Mouse (Mus musculus) lung, adult 18-20 months (tissue): Measurements from ENCODE around the gene Ash1l.
"Not testable (repeated sequence)": the region's sequence is repeated elsewhere in the genome, so short reads cannot be mapped to it uniquely, and the experiment has no call there.

ENCODE experiments used
- DNase-seq, 2 experiments: peaks; one replicate each; pipeline ENCODE4 v3.0.0; 2022; ENCODE audit warnings: mixed read lengths in 2 of 2

Gene Ash1l

DNA sequence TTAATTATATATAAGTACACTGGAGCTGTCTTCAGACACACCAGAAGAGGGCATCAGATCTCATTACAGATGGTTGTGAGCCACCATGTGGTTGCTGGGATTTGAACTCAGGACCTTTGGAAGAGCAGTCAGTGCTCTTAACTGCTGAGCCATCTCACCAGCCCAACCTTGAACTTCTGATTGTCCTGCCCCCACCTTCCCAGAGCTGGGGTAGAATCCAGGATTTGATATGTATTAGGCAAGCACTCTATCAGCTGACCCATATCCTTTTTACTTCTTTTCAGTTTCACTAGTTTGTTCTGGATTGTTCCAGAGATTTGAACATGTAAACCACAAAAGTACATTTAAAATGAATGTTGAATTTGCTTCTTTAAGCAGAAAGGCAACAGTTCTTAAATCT, 12.8 kb downstream of the Ash1l start:
- DNase-seq, result not testable (repeated sequence)

DNA sequence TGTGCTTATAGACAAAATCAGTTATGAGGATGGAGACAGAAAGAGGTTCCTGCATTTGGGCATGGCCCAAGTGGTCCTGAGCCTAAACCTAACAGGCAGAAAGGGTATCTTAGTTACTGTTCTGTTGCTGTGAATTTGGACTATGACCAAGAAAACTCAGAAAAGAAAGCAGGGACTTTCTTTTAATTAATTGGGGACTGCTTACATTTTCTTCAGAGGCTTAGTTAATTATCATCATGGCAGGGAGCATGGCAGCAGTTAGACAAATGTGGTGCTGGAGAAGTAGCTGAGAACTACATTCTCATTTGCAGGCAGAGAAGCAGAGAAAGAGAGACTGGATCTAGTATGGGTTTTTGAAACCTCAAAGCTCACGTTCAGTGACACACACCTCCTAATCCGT, 24.6 kb downstream of the Ash1l start:
- no peak for DNase-seq

DNA sequence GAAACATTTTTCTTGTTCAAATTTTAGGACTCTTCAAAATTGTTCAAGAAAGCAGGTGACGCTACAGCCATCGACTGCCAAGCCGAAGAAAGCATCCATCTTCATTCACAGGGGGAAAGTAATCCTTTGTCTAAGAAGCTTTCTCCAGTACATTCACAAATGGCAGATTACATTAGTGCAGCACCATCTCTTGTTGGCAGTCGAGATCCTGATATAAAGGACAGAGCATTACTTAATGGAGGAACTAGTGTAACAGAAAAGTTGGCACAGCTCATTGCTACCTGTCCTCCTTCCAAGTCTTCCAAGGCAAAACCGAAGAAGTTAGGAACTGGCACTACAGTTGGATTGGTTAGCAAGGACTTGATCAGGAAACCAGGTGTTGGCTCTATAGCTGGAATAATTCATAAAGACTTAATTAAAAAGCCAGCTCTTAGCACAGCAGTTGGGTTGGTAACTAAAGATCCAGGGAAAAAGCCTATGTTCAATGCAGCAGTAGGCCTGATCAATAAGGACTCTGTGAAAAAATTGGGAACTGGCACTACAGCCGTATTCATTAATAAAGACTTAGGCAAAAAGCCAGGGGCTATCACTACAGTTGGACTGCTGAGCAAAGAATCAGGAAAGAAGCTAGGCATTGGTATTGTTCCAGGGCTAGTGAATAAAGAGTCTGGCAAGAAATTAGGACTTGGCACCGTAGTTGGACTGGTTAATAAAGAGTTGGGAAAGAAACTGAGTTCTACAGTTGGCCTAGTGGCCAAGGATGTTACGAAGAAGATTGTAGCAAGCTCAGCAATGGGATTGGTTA, 31.0 kb downstream of the Ash1l start:
- DNase-seq, result no peak

DNA sequence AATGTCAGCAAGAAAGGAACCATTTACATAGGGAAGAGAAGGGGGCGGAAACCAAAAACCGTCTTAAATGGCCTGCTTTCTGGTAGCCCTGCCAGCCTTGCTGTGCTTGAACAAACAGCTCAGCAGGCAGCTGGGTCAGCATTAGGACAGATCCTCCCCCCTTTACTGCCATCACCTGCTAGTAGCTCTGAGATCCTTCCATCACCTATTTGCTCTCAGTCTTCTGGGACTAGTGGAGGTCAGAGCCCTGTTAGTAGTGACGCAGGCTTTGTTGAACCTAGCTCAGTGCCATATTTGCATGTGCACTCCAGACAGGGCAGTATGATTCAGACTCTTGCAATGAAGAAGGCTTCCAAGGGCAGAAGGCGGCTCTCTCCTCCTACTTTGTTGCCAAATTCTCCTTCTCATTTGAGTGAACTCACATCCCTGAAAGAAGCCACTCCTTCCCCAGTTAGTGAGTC, 33.5 kb downstream of the Ash1l start:
- DNase-seq, result peak; percentile 55 to 75

DNA sequence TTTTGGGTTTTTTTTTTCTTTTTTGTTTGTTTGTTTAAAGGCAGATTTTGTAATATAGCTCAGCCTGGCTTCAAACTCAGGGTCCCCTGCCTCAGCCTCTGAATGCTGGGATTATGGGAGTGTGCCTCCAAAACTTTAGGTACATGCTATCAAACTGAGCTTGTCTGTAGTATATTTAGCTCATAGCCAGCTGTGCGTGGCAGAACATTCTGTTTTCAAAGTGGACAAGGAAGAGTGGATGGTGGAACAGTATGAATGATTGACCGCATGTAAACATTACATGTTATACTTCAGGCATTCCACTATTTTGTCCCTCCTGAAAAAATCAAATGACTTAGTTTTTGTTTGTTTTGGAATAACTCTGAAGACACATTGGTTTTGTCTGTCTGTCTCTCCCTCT, 42.4 kb downstream of the Ash1l start:
- no peak for DNase-seq

DNA sequence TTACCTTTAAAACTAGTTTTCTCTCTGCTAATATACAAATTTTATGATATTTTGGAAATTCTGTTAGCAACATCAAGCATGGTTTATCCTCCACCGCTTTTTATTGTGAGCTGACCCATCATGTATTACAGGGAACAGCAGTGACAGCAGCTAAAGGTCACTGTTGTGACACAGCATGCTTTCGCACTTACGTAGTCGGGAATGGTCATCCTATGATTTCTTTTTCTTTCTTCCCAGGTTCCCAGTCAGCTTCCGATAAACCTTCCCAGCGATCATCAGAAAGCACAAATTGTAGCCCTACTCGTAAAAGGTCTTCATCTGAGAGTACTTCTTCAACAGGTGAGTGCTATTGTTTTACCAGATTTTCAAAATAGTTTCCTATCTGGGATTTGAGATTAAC, 51.1 kb downstream of the Ash1l start:
- DNase-seq, result no peak

DNA sequence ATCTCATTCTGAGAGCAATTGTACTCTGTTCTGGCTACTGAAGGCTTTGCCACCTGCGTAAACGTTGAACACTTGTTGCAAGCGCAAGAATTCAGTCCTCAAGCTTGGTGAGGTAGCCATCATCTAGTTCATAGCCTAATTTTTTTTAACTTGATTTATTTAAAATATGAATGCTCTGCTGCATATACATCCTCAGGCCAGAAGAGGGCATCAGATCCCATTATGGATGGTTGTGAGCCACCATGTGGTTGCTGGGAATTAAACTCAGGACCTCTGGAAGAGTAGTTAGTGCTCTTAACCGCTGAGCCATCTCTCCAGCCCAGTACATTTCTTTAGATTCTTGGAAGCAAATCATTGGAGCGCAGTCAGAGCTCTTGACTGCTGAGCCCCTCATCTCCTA, 80.5 kb downstream of the Ash1l start:
- DNase-seq, result not testable (repeated sequence)

DNA sequence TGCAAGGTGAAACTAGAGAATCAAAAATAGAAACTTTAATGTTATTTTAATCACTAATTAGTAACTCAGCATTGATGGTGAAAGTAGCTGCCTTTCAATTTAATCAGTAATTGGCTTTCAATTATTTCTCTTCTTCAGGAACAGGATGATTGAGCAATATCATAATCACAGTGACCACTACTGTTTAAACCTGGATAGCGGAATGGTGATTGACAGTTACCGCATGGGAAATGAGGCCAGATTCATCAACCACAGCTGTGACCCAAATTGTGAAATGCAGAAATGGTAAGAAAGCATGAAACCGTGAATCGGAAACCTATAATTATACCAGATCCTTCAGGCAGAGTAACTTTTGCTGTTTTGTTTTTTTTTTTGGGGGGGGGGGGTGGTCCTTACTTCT, 92.9 kb downstream of the Ash1l start:
- DNase-seq, result no peak

DNA sequence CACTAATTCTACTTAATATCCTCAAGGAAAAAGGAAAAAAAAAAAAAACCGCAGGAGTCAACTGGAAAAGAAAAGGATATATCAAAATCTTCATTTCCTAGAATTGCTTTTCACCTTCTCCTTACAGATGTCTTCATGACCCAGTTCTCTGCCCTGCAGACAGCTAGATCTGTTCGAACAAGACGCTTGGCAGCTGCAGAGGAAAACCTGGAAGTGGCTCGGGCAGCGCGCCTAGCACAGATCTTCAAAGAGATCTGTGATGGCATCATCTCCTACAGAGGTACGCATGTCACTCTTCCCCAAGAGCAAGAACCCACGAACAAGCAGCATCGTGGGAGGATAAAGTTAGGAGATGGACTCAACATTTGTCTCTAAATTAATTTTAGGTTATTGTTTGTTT, 107.9 kb downstream of the Ash1l start:
- DNase-seq, result no peak

DNA sequence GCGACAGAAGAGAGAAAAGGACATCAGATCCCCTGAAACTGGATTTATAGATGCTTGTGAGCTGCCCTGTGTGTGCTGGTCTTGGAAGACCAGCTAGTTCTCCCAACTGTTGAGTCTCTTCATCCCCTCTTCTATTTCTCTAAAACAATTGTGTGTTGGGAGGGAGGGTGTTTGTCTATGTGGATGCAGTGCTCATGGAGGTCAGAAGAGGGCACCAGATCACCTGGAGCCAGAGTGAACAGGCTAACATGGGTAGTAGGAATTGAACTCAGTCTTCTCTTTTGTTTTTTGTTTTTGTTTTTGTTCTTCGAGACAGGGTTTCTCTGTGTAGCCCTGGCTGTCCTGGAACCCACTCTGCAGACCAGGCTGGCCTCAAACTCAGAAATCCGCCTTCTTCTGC, 108.4 kb downstream of the Ash1l start:
- peak in 1 of 2 experiments; percentile 16 for DNase-seq

DNA sequence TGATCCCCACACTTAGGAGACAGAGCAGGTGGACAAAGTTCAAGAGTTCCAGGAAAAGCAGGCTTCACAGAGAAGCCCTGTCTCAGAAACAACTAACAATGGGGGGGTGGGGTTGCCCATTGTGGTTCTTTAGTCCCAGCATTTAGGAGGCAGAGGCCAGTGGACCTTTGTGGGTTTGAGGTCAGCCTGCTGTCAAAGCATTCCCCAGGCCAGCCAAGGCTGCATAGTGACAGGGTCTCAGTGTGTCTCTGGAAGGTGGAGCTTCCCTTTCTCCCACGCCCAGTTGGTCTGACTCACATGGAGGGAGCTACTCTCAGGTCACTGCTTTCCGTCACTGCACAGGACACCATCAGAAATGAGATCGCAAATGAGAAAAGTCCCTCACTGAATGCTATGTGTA, 111.3 kb downstream of the Ash1l start:
- DNase-seq, result no peak

DNA sequence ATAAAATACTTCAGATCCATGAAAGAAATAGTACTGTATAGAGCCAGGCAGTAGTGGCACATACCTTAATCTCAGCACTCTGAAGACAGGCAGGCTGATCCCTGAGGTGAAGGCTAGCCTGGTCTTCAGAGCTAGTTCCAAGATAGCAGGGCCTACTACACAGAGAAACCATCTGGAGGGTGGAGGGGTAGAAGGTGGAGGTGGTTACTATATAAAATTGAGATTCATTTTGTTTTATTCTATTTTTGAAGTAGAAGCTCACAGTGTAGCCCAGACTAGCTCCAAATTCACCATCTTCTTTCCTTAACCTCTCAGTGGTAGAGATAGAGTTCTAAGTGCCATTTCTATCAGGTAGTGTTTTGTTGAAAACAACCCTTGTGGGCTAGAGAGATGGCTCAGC, 116.8 kb downstream of the Ash1l start:
- no peak for DNase-seq

DNA sequence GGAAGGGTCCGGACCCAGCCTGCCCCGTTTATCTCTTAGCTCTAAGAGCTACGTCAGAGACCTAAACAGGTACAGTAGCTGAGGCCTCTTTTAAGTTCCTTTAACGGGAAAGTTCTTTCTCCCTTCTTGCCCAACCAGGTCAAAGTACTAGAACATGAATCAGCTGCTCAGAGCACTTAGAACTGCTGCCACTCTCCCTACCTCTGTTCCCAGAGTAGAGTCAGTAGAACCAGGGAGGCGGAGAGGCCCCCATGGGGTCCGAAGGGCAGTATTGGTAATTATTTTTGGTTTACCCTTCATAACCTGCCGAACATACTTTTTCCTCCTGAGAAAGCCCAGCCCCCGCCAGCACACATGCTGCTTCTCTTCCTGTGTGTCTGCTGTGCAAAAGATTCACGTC, 127.0 kb downstream of the Ash1l start:
- no peak for DNase-seq

DNA sequence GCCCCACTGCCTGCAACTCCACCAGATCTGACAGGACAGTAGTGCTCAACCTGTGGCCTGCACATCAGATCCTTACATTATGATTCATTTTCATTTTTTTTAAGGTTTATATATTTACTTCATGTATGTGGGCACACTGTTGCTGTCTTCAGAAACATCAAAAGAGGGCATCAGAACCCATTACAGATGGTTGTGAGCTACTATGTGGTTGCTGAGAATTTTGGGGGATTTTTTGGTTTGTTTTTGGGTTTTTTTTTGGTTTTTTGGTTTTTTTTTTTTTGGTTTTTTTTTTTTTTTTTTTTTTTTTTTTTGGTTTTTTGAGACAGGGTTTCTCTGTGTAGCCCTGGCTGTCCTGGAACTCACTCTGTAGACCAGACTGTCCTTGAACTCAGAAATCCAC, 131.9 kb downstream of the Ash1l start:
- DNase-seq, result not testable (repeated sequence)

DNA sequence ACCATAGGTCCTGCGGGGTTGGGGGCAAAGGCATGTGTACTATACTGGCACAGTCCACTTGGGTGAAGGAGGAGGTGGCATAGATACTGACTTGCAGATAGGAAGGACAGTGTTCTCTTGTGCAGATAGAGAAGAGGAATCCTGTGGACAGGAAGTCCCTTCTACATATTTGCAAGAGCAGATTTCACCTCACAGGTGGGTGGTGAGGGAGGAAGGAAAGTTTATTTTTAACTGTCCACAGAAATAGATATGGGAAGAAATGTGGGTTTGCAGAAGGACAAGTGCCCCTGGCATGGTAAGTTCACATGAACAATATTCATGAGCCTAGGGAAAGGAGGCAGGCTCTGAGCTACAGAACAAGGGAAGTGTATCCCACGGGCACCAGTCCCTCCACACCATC, 133.7 kb downstream of the Ash1l start:
- DNase-seq, result no peak

DNA sequence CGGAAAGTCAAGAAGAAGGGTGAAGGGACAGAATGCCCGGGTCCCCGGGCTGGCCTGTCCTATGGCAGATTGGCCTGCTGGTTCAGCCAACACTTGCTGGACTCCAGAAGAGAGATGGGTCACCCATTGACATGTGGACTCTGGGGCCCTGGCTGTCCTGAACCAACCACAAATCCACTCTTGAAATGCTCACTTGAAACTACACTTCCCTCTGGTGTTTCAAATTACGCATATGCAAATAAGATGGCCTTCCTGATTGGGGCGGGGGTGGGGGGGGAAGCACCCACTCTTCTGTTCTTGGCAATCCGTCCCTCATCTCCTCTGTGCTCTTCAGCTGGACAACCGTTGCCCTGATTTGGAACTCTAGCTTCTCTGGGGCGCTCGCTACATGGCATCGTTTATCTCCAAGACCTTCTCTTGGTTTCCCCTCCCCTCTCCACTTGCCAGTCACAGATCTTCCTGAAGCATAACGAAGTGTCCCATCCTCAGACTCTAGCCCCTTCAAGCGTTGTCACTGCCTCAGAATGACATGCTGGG, 134.3 kb downstream of the Ash1l start:
- no peak for DNase-seq

DNA sequence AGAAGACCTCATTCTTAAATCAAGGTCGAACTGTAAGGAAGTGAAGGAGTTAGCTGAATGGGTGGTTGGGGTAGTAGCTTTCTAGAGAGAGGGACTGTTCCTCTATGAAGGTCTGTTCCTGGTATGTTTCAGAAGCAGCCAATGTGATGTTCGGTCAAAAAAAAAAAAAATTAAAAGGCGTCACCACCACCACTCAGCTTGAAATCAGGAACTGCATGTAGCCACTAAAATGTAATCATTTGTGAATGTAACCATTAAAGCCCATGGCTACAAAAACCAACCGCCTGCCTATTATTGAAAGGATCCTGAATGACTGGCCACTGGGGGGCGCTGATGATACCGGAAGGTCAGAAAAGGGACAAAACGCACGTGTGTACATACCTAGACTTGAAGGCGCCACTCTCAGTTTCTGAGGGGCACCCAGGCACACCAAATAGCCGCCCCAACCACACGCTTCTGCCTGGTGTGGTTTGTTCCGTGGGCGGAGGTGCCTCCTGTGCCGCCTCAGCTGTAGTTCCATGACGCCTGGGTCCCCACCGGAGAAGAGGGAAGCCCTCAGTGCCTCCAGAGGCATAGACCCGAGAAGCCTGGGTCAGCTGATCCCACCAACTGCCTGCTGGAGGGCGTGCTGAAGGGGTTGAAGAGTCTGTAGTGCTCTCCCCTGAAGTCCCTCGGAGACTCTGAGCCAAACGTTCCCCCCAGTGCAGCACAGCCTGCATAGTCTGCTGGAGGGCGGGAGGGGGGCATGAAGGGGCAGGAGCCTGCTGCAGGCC, 137.1 kb downstream of the Ash1l start:
- peak; percentile 80 to 84 for DNase-seq

DNA sequence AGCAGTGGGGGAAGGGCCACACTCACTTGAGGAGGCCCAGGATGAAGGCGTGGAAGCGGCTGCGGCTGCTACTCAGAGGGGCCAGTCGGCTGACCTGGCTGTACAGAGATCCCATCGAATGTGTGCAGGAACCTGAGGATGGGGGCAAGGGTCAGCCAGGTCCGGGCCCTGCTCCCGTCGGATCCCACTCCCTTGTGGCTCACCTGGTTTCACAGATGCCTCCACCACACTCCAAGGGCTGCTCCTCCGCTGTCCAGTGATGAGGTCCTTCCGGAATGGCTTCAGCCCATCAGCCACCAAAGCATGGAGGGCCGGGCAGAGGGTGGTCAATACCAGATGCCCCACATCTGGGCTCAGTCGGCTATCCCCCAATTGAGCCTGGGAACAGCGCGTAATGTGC, 138.6 kb downstream of the Ash1l start:
- peak in 1 of 2 experiments; percentile 9 for DNase-seq

DNA sequence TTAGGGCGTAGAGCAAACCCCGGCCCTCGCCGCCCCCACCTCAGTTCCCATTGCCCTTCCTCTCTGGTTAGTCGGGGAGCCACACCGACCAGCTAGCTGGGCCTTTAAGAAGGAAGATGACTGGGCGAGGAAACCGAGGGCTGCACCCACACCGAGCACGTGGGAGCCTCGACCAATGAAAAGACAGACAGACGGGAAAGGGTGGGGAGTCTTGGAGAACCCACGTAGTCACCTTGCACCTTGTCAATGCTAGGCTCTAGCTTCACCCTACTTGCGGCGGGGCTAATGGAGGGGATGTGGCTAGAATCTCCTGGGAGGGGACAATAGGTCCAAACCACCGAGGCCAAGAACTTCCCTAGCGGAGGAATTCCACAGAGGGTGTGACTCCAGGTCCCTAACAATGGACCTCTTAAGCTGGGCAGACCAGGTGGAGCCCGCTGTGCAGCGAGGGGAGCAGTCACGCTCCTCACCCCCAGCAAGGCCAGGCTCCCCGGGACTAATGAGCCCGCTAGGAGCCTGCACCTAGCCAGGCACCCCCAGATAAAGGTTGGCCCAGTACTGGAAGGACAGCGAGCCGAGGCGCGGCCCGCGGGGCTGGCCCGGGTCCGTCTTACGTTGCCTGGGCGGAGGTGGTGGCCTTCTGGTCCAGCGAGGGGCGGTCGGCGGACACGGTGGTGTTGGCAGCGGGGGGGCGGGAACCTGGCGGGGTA, 139.6 kb downstream of the Ash1l start:
- DNase-seq, result peak; percentile 94

DNA sequence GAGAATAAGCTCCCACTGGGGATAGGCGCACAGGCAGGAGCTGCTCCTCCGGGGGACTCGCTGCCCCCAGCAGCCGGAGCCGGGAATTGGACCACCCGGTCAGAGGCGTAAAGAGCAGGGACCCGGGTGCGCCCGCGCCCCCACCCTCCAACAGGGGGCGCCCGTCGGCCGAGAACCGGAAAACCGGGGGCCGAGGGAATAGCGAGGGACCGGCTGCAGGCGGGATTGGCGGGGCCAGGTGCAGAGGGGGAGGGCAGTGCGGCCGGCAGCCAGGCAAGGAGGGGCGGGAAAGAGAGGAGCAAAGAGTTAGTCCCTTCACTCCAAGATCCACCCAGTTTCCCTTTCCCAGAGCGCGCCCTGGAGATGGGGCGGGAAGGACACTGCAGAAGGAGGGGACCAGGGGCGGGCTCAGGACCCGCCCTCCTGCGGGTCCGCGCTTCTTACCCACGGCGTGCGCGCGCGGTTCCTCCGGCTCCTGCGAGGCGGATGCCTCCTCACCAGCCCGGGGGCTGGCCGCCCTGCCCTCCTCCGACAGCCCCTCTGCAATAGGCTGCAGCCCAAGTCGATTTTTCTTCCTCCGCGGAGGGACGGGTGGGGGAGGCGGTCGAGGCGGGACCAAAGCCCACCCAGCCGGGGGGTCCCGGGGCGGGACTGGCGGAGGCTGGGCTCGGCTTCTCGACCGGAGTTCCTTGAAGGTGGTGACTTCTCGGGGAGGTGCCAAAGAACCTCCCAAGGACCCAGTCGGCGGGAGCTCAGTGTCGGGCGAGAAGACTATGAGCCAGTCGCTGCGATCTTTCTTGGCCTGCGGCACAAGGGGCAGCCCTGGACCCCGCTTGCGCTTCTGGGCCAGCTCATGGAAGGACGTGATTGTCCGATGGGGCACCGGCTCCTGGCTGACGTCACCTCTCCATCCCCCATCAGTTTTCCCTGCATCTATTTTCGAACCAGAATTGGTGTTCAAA, 140.6 kb downstream of the Ash1l start:
- DNase-seq, result peak; percentile 82 to 87

DNA sequence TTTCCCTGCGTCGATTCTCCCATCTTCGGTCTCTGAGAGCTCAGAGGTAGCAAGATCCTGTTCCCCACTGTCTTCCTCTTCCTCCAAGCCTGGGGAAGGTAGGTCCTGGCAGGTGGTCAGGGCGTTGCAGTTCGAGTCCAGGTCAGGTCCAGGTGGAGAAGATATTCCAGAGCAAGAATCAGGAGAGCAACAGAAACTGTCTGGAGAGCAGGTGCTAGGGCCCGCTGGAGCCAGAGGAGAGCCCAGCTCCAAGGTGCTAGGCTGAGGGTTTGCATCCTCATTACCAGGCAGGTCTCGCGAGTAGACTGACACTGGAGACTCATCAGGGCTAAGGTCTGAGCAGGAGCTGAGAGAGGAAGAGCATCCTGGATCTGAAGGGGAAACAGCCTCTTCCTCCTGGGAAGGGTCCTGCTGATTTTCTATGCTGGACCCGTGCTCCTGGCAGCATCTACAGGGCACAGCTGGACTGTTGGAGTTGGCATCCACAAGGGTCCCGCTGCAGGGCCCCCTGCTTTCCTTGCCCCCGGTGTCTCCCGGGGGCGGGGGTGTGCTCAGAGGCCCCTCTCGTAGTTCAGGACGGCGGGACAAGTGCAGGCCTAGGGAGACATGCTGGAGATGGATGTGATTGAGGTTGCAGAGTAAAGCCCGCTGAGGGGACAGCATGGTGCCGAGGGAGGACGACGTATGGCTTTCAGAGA, 141.5 kb downstream of the Ash1l start:
- no peak for DNase-seq
